Mouse (Mus musculus): ENCODE data around the gene Capn1.

GRCm38 (mm10) chr19:5965910-5966309 lies 49.8 kb downstream of the Capn1 start:
- TF ChIP-seq CTCF (IDR thresholded peaks at IDR 0.05; ENCODE audit: low read depth, low read length) = no peak
- TF ChIP-seq POLR2A (IDR thresholded peaks at IDR 0.05; ENCODE audit: borderline replicate concordance, low read depth, low read length) = no peak
